Mouse (Mus musculus) forebrain, embryonic 13.5 days (tissue): ENCODE data around the gene Oprm1. TPM values are rescaled to one million over a fixed set of nuclear protein-coding genes. Genes with fewer than 3 reads are reported as not detected.

Experiments
- ATAC-seq: fragments of 200-750 bp; cut with Nextera tagmentation; 2 replicates; pipeline ENCODE4 v1.8.0; 2017
- H3K27ac ChIP-seq: fragments of 300-500 bp; sonication (generic); 2 replicates; pipeline ENCODE4 v1.5.1; 2015; ENCODE audit warnings: inconsistent platforms, mild to moderate bottlenecking, moderate library complexity
- H3K27me3 ChIP-seq: fragments of 300-500 bp; sonication (generic); 2 replicates; pipeline ENCODE4 v1.6.1; 2015; ENCODE audit warnings: mild to moderate bottlenecking, inconsistent platforms
- H3K36me3 ChIP-seq: fragments of 300-500 bp; sonication (generic); 2 replicates; pipeline ENCODE4 v1.6.1; 2015; ENCODE audit warnings: mild to moderate bottlenecking, inconsistent platforms; ENCODE audit not compliant: poor library complexity, severe bottlenecking
- H3K4me1 ChIP-seq: fragments of 300-500 bp; sonication (generic); 2 replicates; pipeline ENCODE4 v1.6.1; 2015; ENCODE audit warnings: inconsistent platforms
- H3K4me2 ChIP-seq: fragments of 300-500 bp; sonication (generic); 2 replicates; pipeline ENCODE4 v1.6.1; 2015; ENCODE audit warnings: inconsistent platforms, mild to moderate bottlenecking, moderate library complexity
- H3K4me3 ChIP-seq: fragments of 300-500 bp; sonication (generic); 2 replicates; pipeline ENCODE4 v1.5.1; 2015; ENCODE audit warnings: mild to moderate bottlenecking, inconsistent platforms
- H3K9ac ChIP-seq: fragments of 300-500 bp; sonication (generic); 2 replicates; pipeline ENCODE4 v1.6.1; 2015; ENCODE audit warnings: mild to moderate bottlenecking, inconsistent platforms
- H3K9me3 ChIP-seq: fragments of 300-500 bp; sonication (generic); replicated peaks from 2 replicates; pipeline ENCODE4 v1.6.1; 2016; ENCODE audit warnings: inconsistent platforms
- WGBS: fragments of 180-500 bp; shearing (Covaris S2); methylation state at CpG from one replicate; pipeline ENCODE4 v1.1.7; 2015; 5-methylcytosine and 5-hydroxymethylcytosine counted together
- polyA plus RNA-seq: library from polyadenylated mRNA; unstranded; fragments of >200 nt; fragmentation: Nextera tagmentation; extraction: Ambion mirVana; gene quantifications from 2 replicates; pipeline ENCODE4 v1.2.1, GENCODE M21; 2015

Gene Oprm1
- polyA plus RNA-seq, result 0.92 and 1.8 TPM in 2 replicates

GRCm38 (mm10) chr10:6758206-6758605 lies at the start of gene Oprm1:
Gene Oprm1, plus strand, starts transcription at chr10:6758506.
- H3K4me3 ChIP-seq, result no peak within 1 kb of the TSS
- no peak within 1 kb of the TSS for H3K27ac ChIP-seq
- no peak for ATAC-seq
- no peak within 1 kb of the TSS for H3K4me2 ChIP-seq
- H3K36me3 ChIP-seq, result no peaks in the 10 kb centered on the region
- H3K4me1 ChIP-seq, result no peaks in the 10 kb centered on the region
- no peaks in the 10 kb centered on the region for H3K9me3 ChIP-seq
- 93% methylated on average over 3 of the region's 3 CpGs for WGBS
- no peaks in the 10 kb centered on the region for H3K27me3 ChIP-seq
- H3K9ac ChIP-seq, result no peak within 1 kb of the TSS

DNA sequence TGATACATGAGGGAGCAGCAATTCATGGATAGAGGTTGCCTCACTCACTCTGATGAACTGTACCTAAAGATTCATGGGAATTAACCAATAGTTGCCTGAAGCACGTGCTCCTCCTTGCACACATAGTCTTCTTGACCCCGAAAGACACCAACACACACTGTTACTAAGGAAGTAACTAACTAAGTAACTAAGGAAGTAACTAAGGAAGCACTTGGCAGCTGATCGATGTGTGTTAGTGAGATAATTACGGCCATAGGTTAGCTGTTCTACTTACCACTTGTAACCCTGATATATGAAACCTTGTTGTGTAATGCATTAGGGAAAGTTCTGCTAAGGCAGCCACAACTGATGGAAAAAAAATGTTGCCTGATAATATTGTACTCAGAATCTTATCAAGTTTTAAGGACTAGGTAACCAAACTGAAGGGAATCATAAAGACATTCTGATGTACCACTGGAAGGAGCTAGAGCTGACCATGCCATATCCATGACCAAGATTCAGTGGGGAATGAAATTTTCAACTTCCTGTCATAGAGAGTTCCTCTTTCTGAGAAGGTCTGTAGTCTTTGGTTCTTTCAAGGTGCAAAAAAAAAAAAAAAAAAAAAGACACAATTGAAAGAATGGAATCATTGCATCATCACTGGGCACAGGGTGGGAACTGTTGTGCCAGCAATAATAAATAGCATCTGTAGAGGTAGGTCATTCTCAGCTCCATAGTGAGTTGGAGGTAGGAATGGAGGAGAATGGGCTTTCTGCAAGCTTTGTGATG lies 40.9 kb upstream of the Oprm1 start:
- Histone ChIP-seq H3K27ac (no peak overlapping the region), H3K36me3 (no peaks in the 10 kb centered on the region), H3K9ac (no peak overlapping the region), H3K9me3 (no peaks in the 10 kb centered on the region), H3K4me3 (no peak overlapping the region), H3K27me3 (no peaks in the 10 kb centered on the region), H3K4me2 (no peak overlapping the region), H3K4me1 (no peaks in the 10 kb centered on the region)
- 86% methylated on average over 4 of the region's 4 CpGs for WGBS
- no peak for ATAC-seq

DNA sequence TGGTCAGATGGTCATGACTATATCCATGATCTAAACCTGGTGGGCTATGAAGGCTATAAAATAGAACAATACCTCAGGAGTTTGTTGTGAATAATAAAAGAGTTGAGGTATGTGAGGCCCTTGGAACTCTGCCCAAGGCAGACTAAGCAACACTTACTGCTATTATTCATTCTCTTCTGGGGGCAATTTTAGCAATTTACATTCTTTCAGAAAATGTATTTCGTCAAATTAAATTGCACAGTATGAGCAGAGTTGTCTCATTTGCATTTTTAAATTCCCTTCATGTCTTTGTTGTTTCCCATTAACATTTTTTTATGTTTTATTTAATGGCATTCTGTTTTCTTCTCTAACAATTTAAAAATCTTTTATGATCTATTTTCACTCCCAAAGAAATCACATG lies 34.5 kb upstream of the Oprm1 start:
- H3K9ac ChIP-seq, result no peak overlapping the region
- no peak overlapping the region for H3K4me3 ChIP-seq
- no peaks in the 10 kb centered on the region for H3K9me3 ChIP-seq
- H3K27me3 ChIP-seq, result no peaks in the 10 kb centered on the region
- H3K4me1 ChIP-seq, result no peaks in the 10 kb centered on the region
- H3K27ac ChIP-seq, result no peak overlapping the region
- H3K4me2 ChIP-seq, result no peak overlapping the region
- H3K36me3 ChIP-seq, result no peaks in the 10 kb centered on the region
- ATAC-seq, result no peak
- WGBS, result 68% methylated on average over 1 of the region's 1 CpGs

- 91% methylated on average over 3 of the region's 3 CpGs for WGBS
- Histone ChIP-seq H3K4me1 (no peaks in the 10 kb centered on the region), H3K4me3 (no peak overlapping the region), H3K36me3 (no peaks in the 10 kb centered on the region), H3K4me2 (no peak overlapping the region), H3K9me3 (no peaks in the 10 kb centered on the region), H3K27me3 (no peaks in the 10 kb centered on the region), H3K9ac (no peak overlapping the region), H3K27ac (no peak overlapping the region)
- ATAC-seq, result no peak
These were observed 29.8 kb upstream of the Oprm1 start for GRCm38 (mm10) chr10:6728469-6728868.

DNA sequence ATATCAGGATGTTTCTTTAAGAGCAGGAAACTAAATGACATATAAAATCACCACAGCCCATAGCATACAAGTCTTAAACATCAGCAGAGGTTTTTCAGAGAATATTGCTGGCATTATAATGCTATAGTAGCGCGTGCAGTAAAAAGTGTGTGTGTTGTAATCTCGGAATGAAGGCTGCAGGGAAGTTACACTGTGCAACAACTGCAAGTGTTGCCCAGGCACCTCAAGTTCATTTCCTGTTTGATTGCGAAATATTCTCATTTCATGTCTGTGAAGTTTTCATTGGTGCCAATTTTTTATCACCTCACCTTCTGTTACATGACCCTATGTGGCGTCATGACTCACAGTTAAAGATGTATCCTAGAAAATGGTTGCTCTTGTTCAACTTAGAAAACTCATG lies 4.9 kb upstream of the Oprm1 start:
- H3K9me3 ChIP-seq, result no peaks in the 10 kb centered on the region
- H3K4me1 ChIP-seq, result no peaks in the 10 kb centered on the region
- no peak overlapping the region for H3K4me3 ChIP-seq
- 95% methylated on average over 5 of the region's 5 CpGs for WGBS
- H3K9ac ChIP-seq, result no peak overlapping the region
- H3K27ac ChIP-seq, result no peak overlapping the region
- ATAC-seq, result no peak
- no peak overlapping the region for H3K4me2 ChIP-seq
- H3K36me3 ChIP-seq, result no peaks in the 10 kb centered on the region
- H3K27me3 ChIP-seq, result no peaks in the 10 kb centered on the region

- Histone ChIP-seq H3K4me3 (no peak within 1 kb of the TSS), H3K9me3 (no peaks in the 10 kb centered on the region), H3K27ac (no peak within 1 kb of the TSS), H3K36me3 (no peaks in the 10 kb centered on the region), H3K9ac (no peak within 1 kb of the TSS), H3K4me2 (no peak within 1 kb of the TSS), H3K27me3 (no peaks in the 10 kb centered on the region), H3K4me1 (no peaks in the 10 kb centered on the region)
- WGBS, result 93% methylated on average over 2 of the region's 2 CpGs
- no peak for ATAC-seq
These were observed 3.0 kb downstream of the Oprm1 start, which contains the start of gene Gm10945 for GRCm38 (mm10) chr10:6761287-6761811. Gene Gm10945, minus strand, starts transcription at chr10:6761761.

DNA sequence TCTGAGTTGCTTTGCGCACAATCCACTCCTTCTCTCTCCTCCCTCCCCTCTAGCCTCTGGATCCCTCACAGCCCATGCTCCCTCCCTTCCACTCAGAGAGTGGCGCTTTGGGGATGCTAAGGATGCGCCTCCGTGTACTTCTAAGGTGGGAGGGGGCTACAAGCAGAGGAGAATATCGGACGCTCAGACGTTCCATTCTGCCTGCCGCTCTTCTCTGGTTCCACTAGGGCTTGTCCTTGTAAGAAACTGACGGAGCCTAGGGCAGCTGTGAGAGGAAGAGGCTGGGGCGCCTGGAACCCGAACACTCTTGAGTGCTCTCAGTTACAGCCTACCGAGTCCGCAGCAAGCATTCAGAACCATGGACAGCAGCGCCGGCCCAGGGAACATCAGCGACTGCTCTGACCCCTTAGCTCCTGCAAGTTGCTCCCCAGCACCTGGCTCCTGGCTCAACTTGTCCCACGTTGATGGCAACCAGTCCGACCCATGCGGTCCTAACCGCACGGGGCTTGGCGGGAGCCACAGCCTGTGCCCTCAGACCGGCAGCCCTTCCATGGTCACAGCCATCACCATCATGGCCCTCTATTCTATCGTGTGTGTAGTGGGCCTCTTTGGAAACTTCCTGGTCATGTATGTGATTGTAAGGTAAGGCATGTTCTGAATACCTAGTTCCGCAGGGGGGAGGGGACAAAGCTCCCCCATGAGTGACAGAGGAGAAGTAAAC lies 30.4 kb downstream of the Oprm1 start:
- peak overlapping the region; percentile 27 for H3K4me3 ChIP-seq
- peaks cover 7% of the 10 kb centered on the region for H3K27me3 ChIP-seq
- peak overlapping the region; percentile 34; the same call in 1 of the 2 replicates for H3K9ac ChIP-seq
- ATAC-seq, result peak; percentile 85
- no peaks in the 10 kb centered on the region for H3K9me3 ChIP-seq
- no peaks in the 10 kb centered on the region for H3K36me3 ChIP-seq
- H3K4me1 ChIP-seq, result no peaks in the 10 kb centered on the region
- H3K4me2 ChIP-seq, result peak overlapping the region; percentile 54
- 5% methylated on average over 25 of the region's 25 CpGs for WGBS
- no peak overlapping the region for H3K27ac ChIP-seq

GRCm38 (mm10) chr10:6790226-6790625 lies 31.9 kb downstream of the Oprm1 start:
- ATAC-seq, result no peak
- H3K9ac ChIP-seq, result no peak overlapping the region
- no peaks in the 10 kb centered on the region for H3K9me3 ChIP-seq
- no peaks in the 10 kb centered on the region for H3K4me1 ChIP-seq
- no peaks in the 10 kb centered on the region for H3K36me3 ChIP-seq
- no peak overlapping the region for H3K27ac ChIP-seq
- H3K4me2 ChIP-seq, result no peak overlapping the region
- peaks cover 7% of the 10 kb centered on the region for H3K27me3 ChIP-seq
- H3K4me3 ChIP-seq, result no peak overlapping the region

GRCm38 (mm10) chr10:6820626-6821025 lies 62.3 kb downstream of the Oprm1 start:
- Histone ChIP-seq H3K36me3 (no peaks in the 10 kb centered on the region), H3K27ac (no peak overlapping the region), H3K9me3 (no peaks in the 10 kb centered on the region), H3K4me3 (no peak overlapping the region), H3K27me3 (no peaks in the 10 kb centered on the region), H3K4me2 (no peak overlapping the region), H3K9ac (no peak overlapping the region), H3K4me1 (no peaks in the 10 kb centered on the region)
- ATAC-seq, result no peak
- WGBS, result 9% methylated on average over 1 of the region's 1 CpGs

DNA sequence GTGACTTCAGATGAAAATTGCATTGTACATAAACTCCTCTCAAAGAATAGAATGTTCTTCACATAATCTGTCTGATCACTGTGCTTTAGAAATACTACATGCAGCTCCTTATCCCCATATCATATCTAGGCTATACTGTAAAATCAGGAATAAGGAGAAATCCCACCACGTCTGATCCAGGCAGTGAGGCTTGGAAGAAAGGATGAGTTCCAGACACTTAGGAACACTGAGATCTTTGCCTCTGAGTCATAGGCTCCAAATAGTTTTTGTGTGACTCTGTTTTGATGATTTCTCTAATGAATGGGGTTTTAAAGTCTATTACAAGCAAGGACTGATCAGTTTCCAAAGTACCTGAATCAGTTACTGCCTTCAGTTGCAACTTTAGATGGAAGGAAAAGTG lies 83.9 kb downstream of the Oprm1 start:
- H3K4me2 ChIP-seq, result no peak overlapping the region
- WGBS, result 80% methylated on average over 1 of the region's 1 CpGs

GRCm38 (mm10) chr10:6846283-6846682 lies 88.0 kb downstream of the Oprm1 start:
- no peak overlapping the region for H3K4me2 ChIP-seq
- ATAC-seq, result peak; percentile 30; the same call in 1 of the 2 replicates
- no peaks in the 10 kb centered on the region for H3K27me3 ChIP-seq
- no peak overlapping the region for H3K27ac ChIP-seq
- H3K4me1 ChIP-seq, result no peaks in the 10 kb centered on the region
- H3K9ac ChIP-seq, result no peak overlapping the region
- 81% methylated on average over 1 of the region's 1 CpGs for WGBS
- no peak overlapping the region for H3K4me3 ChIP-seq
- H3K36me3 ChIP-seq, result no peaks in the 10 kb centered on the region
- H3K9me3 ChIP-seq, result no peaks in the 10 kb centered on the region

More for the DNA sequence above, 83.9 kb downstream of the Oprm1 start:
- Histone ChIP-seq H3K27me3 (no peaks in the 10 kb centered on the region), H3K4me3 (no peak overlapping the region), H3K4me1 (no peaks in the 10 kb centered on the region), H3K36me3 (no peaks in the 10 kb centered on the region), H3K9me3 (no peaks in the 10 kb centered on the region), H3K9ac (no peak overlapping the region), H3K27ac (no peak overlapping the region)
- ATAC-seq, result no peak

- Histone ChIP-seq H3K4me3 (no peak overlapping the region), H3K27me3 (no peaks in the 10 kb centered on the region), H3K36me3 (no peaks in the 10 kb centered on the region), H3K9me3 (no peaks in the 10 kb centered on the region), H3K4me1 (no peaks in the 10 kb centered on the region), H3K9ac (no peak overlapping the region), H3K4me2 (no peak overlapping the region), H3K27ac (no peak overlapping the region)
- ATAC-seq, result no peak
- 63% methylated on average over 7 of the region's 7 CpGs for WGBS
These were observed 90.0 kb downstream of the Oprm1 start for GRCm38 (mm10) chr10:6848162-6848754.
